Mouse (Mus musculus): ENCODE data around the gene Dusp12.
A peak's percentile ranks its signal among the peaks of the same experiment; 100 is the strongest.

- peak; percentile 68 for TF ChIP-seq CTCF (IDR thresholded peaks at IDR 0.05; ENCODE audit: borderline replicate concordance, insufficient read depth, low read depth, low read length)
- TF ChIP-seq POLR2A (IDR thresholded peaks at IDR 0.05; ENCODE audit: borderline replicate concordance, insufficient read depth, low read length): peak; percentile 56; the same call in 1 of the 2 replicates
Observed at GRCm38 (mm10) chr1:170884978-170885561, at the start of gene Dusp12, which contains the start of gene Gm26620.

Data from cerebellum, adult 2 months (tissue).